Mouse (Mus musculus) left cerebral cortex, adult 11 months (tissue): ENCODE data around the gene Lrrc66.
A peak's percentile ranks its signal among the peaks of the same experiment; 100 is the strongest.

ENCODE experiments used
- DNase-seq: peaks from one replicate; pipeline ENCODE4 v3.0.0; 2022; ENCODE audit warnings: low spot score

Lrrc66 gene

DNA sequence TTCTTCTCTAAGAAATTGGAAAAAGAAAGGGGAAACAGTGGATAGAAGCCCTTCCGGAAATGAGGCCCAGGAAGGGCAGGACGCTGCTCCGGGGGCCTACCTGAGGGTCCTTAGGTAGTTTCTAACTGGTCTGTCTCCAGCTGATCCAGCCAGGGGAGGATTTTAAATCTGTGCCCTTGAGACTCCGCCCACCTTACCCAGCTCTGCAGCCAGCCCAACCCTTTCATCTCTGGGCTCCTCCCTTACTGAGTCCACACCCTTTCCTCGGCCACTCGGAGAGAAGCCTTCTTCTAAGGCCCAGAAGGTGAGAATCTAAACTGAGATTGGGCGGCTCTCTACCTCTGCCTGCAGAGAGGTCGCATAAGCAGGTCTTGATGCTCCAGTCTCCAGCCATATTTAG lies at the start of gene Lrrc66:
Lrrc66 (minus strand) TSS at position 236 of the 400 bp plus-strand sequence.
- DNase-seq: no peak

DNA sequence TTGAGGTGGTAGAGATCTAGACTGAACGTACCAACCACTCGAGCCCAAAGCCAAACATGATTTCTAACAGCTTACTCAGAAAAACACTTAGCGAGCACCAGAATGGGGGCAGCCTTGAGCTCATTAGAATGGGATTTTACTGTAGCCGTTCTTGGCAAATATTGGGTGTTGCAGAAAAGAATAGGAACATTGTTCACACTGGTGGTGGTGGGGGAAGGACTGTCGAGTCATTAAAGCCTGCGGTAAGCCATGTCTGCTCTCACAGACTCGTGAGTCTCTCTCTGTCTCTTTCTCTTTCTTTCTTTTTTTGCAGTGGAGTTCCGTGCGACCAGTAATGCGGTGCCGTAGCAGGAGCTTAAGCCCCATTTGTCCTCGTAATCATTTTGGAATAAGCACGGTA lies 44.3 kb upstream of the Lrrc66 start:
- peak; percentile 30 for DNase-seq

DNA sequence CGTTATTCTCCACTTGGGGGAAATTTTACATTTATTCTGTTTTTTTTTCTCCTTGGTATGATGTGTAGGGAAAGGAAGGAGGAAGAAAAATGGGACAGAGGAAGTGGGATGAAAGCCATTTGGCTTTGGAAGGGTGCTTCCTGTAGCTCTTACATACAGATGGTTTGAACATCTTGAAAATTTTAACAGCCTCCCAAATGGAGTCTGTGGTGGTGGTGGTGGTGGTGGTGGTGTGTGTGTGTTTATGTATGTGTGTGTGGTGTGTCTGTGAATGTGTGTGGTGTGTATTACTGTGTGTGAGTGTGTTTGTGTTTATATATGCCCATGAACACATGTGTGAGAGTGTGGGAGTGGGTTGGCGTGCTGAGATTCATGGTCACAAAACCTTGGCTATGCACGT lies 43.3 kb upstream of the Lrrc66 start:
- DNase-seq: no peak

DNA sequence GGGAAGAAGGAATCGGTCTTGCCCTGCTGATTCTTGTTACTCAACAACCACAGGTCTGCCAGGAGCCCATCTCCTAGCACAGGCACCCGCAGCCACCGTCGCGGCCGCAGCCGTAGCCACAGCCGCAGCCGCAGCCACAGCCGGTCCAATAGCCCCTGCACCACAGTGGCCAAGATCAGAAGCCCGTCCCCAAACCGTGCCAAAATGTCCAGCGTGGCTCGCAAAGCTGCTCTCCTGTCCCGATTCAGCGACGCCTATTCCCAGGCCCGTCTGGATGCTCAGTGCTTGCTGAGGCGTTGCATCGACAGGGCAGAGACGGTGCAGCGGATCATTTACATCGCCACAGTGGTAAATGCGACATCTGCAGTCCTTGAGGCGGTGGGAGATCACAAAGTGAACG lies 37.1 kb upstream of the Lrrc66 start:
- no peak for DNase-seq

DNA sequence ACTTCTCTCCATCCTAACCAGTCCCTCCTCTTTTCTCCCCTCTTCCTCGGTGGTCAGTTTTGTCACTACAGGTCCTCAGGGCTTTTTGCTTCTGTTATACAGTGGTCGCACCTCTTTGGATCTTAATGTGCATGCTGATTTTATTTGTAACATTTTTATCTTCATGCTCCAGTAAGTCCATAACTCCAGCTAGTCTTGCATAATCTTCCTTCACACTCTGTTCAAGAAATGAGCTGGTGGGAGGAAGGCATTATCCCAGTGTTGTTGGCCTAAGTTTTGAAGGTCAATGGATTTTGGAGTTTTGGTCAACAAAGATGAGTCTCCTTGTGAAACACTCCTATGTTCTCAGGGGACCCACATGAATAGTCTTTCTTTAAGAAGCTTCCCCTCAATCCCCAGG lies 35.6 kb upstream of the Lrrc66 start:
- no peak for DNase-seq

DNA sequence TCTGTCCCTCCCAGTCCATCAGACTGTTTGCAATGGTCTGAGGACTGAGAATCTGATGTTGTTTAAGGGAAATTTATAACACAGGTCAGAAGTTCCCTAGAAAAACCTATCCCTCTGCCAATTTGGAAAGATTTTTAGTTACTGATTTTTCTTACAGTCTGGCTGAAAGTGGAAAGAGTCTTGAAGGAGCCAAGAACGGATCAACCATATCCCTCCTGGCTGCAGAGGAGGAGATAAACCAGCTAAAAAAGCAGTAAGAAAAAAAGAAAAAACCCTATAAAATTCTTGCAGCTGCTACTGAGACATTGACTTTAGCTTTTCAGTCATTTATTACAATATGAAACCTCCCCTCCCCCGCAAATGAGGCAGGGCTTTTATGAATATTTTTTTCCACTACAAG lies 34.4 kb upstream of the Lrrc66 start:
- DNase-seq: no peak

DNA sequence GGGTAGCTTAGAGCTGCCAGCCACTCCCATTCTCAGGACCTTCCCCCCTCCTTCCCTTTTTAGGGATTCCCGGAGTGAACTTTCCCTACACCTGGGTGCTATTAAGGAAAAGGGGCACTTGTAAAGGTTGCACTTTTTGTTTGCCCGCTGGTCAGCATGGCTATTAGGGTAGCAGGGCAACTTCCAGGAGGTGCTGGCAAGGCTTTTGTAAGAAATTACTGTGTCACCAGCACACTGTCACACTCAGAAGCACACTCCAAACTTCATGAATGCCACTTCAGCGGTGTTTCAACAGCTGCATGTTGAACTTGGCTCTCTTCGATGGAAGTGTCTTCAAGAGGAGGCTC lies 19.5 kb upstream of the Lrrc66 start:
- DNase-seq: no peak

DNA sequence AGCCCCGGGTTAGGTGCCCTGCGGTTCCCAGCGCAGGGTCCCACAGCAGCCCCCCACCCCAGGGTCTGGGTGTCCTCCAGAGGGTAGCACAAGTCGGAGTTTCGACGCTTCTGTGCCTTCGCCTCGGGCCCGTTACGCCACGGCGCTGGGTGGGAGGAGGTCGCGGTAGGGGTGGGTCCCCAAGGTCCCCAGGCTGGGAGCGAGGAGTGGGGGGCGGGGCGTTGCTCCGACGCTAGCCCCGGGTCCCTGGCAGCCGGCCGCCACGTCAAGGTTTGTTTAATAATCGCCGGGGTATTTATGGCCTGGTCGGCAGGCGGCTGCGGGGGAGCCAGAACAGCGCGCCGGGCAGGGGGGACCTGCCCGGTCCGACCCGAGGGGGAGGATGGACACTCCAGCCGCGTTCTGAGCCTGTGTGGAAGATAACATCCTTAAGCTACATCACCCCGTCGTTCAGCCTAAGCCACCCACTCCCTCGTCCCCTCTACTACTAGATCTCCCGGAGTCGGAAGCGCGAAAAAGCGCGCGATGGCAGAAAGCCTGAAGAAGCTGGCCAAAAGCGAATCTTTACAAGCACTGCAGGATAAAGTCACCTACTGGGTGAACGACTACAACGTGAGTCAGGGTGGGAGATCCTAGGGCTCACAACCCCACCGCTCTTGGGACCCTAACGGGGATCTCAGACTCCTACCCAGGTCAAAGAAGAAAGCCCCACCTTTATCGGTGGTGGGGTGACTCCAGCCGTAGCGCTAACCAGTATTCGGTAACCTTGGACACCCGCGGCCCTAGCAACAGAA lies 18.9 kb upstream of the Lrrc66 start, which contains the start of gene Spata18:
Spata18 (plus strand) TSS at position 319 of the 794 bp plus-strand sequence.
- DNase-seq: no peak

DNA sequence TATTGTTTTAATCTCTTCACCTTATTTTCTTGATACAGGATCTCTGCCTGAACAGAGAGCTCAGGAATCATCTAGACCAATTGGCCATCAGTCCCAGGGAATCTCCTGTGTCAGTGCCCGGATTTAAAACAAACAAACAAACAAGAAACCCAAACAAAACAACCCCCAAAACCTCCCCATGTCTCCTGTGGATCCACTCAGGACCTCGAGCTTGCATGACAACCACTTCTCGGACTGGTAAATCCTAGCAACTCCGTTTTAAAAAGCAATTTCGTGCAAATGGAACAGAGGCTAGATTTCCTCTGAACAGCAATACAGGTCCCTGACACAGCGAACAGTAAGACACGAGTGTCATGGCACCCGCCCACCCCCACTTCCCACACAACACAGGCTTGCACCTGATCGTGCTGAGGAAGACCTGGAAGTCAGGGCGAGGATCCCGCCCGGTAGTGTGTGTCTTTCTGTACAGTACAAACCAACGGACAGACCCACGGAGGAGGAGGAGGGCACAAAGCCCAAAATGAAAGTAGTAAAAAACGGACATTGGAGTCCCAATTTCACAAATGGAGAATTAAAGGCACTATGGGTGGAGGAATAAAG lies 18.1 kb upstream of the Lrrc66 start:
- DNase-seq: no peak

DNA sequence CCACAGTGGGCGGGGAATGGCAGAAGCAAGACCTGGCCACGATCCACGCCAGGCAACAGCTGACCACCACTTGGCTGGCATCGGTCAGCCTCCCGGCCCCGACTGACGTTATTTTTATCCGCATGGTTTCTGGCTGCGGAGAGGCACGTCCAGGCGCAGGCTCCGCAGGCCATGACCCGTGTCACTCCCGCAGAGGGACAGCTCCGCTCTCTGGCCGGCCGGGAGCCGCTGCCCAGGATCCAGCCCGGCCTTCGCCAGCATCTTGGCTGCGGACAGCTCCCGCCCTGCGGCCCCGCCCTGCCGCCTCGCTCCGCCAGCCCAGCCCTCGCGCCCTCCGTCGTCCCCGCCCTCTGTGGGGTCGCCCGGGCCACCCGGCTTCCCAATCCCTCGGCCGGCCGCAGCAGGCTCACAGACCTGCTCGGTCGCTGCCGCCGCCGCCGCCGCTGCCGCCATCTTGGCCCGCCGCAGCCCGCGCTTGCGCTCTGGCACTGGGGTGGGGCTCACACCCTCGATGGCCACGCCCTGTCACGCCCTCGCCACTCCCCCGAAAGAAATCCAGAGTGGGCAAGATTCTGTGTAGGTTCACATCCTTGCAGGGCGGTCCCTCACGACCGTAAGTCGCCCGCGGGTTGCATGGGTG lies 15.1 kb upstream of the Lrrc66 start, which contains the start of gene Sgcb:
Sgcb (minus strand) TSS at position 530 of the 640 bp plus-strand sequence.
- peak; percentile 79 for DNase-seq

DNA sequence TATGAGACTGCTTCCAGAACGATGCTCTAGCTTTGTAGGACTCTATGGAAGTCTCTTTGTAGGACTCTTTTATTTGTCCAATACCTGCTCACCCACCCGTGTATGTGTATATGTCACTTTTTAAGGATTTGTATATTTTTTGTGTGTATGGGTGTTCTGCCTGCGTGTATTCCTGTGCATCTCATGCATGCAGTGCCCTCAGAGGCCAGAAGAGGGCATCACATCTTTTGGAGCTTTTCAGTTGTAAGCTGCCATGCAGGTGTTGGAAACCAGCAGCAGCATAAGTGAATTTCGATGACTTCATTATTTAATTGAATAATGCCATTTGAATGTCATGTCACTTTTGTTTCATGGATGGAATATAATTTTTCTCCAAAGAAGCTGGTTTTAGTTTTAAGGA lies 9.8 kb upstream of the Lrrc66 start:
- DNase-seq: no peak

DNA sequence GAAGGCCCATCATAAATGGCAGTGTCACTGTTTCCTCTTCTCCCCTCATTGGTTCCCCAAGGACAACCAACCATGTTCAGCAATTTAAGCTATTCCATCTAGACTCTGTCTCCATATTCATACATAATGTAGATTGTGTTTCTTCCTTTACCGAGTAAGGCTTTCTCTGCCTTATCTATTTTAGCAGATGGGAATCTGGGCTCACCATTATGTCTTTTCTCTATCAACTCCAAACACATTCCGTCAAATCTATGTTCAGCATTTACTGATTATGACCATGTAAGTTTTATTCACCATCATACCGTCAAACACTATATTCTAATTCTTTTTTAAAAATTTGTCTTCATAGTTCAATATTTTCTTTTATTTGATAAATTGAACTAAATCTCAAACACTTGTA lies 8.7 kb upstream of the Lrrc66 start:
- DNase-seq: no peak

DNA sequence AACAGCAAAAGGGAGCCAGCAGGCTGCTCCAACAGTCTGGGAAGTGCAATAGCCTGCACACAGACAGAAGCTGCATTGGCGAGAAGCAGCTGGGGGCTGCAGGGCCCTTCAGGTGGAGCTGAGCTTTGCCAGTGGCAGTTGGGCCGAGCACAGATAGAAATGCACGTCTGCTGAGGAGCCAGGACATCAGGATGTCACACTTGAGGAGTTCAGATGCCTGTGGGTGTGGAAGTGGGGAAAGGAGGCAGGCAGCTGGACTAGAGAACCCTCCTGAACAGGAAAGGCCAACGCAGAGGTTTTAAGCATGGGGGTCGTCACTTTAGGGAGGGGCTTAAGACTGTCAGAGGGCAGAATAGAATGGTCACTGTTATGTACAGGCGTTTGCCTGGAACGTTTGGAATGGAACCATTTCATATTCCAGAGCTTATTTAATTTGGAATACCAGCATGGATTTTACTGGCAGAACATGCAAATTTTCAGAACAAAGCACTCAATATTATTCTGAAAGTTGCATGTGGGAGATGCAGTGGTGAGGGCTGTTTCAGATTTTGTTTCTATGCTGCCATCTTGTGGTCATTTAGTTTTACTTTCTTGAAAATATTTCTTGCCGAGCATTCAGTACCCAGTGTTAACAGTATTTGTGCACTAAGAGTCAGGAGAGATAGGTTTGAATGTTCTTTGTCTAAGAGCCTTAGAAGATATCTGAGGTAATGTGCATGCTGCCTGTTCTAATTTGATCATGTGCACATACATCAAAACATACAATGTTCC lies 5.2 kb upstream of the Lrrc66 start:
- no peak for DNase-seq

DNA sequence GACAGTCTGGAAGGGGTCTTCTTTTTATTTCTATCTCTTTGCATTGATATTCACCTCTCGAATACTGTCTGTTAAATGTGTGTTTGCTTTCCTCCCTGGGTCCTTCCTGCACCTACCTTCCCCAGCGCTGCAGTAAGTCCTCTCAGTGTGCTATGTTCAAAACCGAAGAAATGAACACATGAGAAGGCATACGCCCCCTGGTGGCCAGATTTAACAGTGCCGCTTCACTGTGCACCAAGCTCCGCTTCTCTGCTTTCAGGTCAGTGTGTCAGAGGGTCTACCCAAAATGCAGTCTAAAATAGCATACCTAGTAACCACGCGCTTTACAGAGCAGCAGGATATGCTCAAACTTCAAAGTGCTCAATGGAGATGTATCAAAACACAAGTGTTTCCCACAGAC lies 815 bp upstream of the Lrrc66 start:
- peak; percentile 63 for DNase-seq

DNA sequence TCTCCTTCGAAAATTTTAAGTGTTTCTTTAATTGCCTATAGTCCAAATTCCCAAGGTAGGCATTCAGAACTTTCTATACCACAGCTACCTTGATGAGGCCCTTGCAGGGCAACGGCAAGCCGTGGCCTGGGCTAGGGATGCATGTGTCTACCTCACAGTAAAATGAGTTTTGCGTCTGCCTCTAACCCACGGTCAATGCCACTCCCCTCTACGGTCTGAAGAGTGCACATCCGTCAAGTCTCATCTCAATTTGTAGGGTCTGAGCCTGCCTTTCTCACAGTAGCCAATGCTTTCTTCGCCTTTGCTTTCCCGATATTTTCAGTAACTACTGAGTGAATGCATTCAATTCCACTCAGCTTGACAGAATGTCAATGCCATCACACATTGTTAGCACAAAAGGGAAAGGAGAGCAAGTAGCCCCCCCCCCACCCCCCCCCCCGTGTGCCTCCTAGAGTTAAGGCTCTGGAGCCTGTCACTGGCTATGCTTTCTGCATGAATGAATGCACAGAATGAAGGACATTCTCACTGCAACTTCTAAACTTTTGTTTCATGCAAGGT lies 1.2 kb downstream of the Lrrc66 start:
- DNase-seq: no peak

DNA sequence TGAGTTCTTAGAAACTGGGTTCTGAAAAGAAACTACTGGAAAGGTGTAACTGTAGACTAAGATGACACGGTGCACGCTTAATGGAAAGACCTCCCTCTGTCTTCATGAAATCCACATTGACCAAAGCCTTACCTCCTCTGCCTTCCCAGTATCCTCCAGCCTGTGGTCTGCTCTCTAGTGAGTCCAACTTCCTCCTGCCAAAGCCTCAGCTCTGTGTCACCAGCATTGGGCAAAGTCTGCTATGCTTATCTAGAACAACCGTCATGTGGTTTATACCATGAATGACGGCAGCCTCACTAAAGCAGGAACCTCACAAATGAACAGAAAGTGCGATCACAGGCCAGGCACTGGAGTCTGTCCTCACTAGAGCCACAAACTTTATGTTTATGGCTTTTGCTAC lies 2.2 kb downstream of the Lrrc66 start:
- no peak for DNase-seq

DNA sequence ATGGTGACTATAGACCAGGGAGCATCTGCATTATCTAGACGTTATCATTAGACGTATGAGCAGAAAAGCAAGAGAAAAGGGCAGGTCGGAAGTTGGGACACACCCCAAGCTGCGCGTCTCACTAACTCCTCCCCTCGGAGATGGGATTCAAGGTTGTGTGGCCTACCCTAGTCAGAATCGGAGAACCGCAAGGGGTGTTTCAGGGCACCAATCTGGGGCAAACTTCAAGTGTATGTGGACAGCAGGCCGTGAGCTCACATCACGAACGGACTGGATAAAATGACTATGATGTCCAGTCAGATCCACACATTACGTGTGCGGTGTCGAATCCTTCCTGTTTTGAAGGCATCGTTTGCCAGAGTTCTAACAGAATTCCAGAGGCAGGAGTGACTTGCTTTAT lies 4.3 kb downstream of the Lrrc66 start:
- DNase-seq: no peak

DNA sequence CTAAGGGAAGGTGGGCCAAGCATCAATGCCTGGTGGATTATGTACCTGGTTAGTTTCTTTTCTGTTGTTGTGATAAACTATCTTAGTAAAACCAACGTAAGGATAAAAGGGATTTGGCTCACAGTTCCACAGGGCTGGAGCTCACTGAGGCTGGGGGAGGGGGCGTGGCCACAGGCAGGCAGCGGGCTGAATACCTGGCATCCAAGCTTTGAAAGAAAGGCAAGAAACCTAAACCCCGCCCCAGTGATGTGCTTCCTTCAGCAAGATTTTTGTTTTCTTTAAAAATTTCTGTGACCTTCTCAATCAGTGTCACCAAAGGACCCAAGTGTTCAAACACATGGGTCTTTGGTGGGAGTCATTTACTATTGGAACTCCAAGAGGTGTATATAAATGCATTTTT lies 4.8 kb downstream of the Lrrc66 start:
- DNase-seq: no peak

DNA sequence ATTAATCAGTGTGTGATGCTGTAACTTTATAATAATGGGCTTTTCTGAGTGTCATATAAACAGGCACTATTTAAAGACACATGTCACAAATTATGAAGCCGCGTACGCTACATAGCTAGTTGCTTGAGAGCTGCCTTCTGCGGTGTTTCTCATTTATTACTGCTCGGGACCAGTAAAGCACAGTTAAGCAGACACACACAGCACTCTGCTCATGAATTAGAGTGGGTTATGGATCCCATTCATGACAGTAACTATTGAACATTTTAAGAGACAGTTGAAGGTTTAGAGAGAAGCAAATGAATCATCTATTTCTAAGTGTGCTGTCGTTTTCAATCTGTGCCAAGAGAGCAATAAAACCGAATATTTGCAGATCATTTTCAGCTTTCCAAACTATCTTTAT lies 5.5 kb downstream of the Lrrc66 start:
- no peak for DNase-seq

DNA sequence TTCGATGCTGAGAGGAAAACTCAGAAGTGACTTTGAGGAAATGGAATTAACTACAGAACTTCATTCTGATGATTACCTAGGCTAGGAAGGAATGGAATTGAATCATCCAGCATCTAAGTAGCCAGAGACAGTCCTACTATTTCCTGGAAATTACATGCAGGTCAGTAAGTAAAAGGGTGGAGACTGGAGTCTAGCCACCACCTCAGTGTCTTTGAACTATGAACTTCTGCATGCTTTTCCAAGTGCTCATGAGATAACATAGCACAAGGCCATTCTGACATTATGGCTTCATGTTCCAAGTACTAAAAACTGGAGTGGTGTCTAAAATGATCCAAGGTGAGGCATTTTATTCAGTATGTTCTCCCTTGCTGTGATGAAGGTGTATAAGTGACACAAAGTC lies 6.8 kb downstream of the Lrrc66 start:
- no peak for DNase-seq

DNA sequence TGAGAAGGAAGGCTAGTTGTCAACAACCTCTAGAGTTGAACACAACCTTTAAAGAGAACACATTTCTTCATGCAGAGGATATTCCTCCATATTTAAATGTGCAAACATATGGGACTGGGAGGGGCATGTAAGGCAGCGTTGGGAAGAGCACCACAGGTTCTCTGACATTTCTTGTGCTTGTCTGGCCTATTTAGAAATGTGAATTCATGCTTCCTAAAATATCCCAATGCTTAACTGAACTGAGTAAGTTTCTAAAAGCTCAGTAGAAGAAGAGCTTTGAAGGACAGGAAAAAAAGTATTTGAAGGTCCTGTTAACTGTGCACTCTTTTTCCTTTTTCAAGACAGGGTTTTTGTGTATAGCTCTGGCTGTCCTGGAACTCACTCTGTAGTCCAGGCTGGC lies 13.4 kb downstream of the Lrrc66 start:
- no peak for DNase-seq

DNA sequence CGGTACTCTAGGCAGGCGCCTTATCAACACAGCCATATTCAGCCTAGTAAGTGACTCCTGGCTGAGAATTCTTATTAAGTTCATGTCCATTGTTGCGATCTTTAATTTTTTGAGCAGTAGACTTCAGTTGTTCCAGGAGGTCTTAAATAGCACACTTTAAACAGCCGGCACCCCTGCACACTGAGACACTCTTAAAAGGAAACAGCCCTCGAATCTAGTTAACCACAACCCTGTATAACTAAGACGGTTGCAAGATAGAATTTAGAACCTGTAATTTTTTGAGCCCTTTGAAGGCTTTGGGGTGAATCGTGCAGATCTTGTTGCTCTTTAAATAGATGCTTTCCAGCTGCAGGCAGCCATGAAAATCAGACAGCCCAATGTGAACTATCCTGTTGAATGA lies 17.1 kb downstream of the Lrrc66 start:
- no peak for DNase-seq
